Mouse (Mus musculus) G1E (cell line): ENCODE measurements around the gene Hpse2. TPM values are rescaled to one million over a fixed set of nuclear protein-coding genes. Genes with fewer than 3 reads are reported as not detected.

Experiments used
- ATAC-seq: 2 replicates; pipeline ENCODE4 v1.8.0; 2016; ENCODE audit warnings: mild to moderate bottlenecking; ENCODE audit not compliant: insufficient number of reproducible peaks, poor library complexity, low FRiP score, severe bottlenecking; ENCODE audit errors: extremely low read depth
- DNase-seq: peaks from one replicate; pipeline ENCODE4 v3.0.0; 2012; ENCODE audit warnings: low spot score
- H3K27me3 ChIP-seq: 2 replicates; pipeline ENCODE4 v1.6.1; 2012; ENCODE audit warnings: mild to moderate bottlenecking, low read length, inconsistent platforms; ENCODE audit not compliant: insufficient read depth
- H3K36me3 ChIP-seq: replicated peaks from 2 replicates; pipeline ENCODE3; 2012; ENCODE audit warnings: mild to moderate bottlenecking, inconsistent platforms
- H3K4me1 ChIP-seq: 2 replicates; pipeline ENCODE4 v1.6.1; 2012; ENCODE audit warnings: low read depth, low read length, inconsistent platforms, mixed read lengths; ENCODE audit not compliant: insufficient read depth
- H3K4me3 ChIP-seq: 2 replicates; pipeline ENCODE4 v1.5.1; 2012; ENCODE audit warnings: low read depth, mild to moderate bottlenecking, inconsistent platforms, low read length, moderate library complexity, mixed read lengths
- H3K9me3 ChIP-seq: replicated peaks from 2 replicates; pipeline ENCODE4 v1.6.1; 2012; ENCODE audit warnings: inconsistent platforms
- CTCF ChIP-seq: IDR thresholded peaks from 2 replicates; pipeline ENCODE4 v1.5.1; 2012; ENCODE audit warnings: low read depth, low read length, inconsistent platforms, mixed read lengths
- GATA1 ChIP-seq: IDR thresholded peaks from 2 replicates; pipeline ENCODE4 v1.6.1; 2012; ENCODE audit warnings: borderline replicate concordance, low read length, inconsistent platforms, mixed read lengths
- GATA2 ChIP-seq: IDR thresholded peaks from 2 replicates; pipeline ENCODE4 v1.6.1; 2012; ENCODE audit warnings: low read depth, low read length, inconsistent platforms, borderline replicate concordance
- POLR2AphosphoS5 ChIP-seq: IDR thresholded peaks from 2 replicates; pipeline ENCODE4 v1.6.1; 2012; ENCODE audit warnings: low read depth, low read length, inconsistent platforms; ENCODE audit not compliant: insufficient replicate concordance
- TAL1 ChIP-seq: conservative IDR thresholded peaks from 2 replicates; pipeline ENCODE4 v1.6.1; 2012; ENCODE audit warnings: low read depth, low read length, inconsistent platforms, mixed read lengths
- polyA plus RNA-seq: library from polyadenylated mRNA; stranded (reverse); fragments of >175 nt; gene quantifications from 2 replicates; pipeline ENCODE4 v1.2.3, GENCODE M21; 2012
- total RNA-seq, 2 experiments: library from RNA; stranded (forward) in 1 of 2; stranded (reverse) in 1 of 2; fragments of 200-1000 nt in 1 of 2; fragments of >200 nt in 1 of 2; fragmentation: Nextera tagmentation in 1 of 2; gene quantifications; 2 replicates each; pipeline ENCODE4 v1.2.3; 2014 to 2017

The Hpse2 gene
- total and polyA plus RNA-seq, 3 experiments = 0.16 TPM; not detected in 2

DNA sequence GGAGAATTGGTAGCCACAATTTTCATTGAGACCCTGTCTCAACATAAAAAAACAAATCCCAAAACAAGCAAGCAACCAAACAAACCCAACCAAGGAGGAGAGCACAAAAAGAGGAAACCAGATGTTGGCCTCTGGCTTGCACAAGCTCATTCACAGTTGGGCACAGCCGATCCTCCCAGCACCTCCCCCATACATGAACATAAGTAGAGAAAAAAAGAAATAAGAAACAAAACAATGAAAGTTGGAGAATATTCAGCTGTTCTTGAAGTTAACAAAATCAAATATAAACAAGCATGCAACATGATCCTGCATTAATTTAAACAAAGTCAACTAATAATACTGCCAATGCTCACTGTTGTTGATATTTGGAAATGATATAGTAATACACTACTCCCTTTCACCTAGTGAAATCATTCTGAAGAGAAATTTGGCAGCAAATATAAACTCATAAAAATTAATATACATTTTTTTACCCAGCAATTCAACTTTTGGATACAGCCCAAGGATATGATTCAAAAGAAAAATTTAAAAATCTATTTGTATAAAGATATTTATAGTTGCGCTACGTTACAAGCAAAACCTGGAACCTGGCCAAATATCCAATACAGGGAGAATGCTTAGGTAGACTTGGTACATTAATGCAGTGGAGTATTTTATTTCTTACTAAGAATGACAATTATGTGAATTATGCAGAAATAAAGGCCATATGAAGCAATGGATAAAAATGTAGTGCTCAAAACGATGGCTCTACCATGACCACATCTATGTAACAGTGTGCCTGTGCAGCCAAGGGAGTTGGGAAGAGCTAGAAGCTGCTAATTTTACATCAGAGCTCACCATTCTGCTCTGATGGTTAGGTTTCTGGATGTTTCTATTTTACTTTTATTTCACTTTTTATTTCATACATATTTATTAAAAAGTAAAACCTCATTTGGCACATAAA is 402.5 kb downstream of the Hpse2 start:
- Histone ChIP-seq H3K4me1 (no peaks in the 10 kb centered on the region), H3K4me3 (no peak overlapping the region), H3K9me3 (no peaks in the 10 kb centered on the region), H3K27me3 (no peaks in the 10 kb centered on the region), H3K36me3 (no peaks in the 10 kb centered on the region)
- no peak for DNase-seq
- ATAC-seq = no peak
- TF ChIP-seq GATA1 (no peak), TAL1 (no peak), GATA2 (no peak), CTCF (no peak), POLR2AphosphoS5 (no peak)

DNA sequence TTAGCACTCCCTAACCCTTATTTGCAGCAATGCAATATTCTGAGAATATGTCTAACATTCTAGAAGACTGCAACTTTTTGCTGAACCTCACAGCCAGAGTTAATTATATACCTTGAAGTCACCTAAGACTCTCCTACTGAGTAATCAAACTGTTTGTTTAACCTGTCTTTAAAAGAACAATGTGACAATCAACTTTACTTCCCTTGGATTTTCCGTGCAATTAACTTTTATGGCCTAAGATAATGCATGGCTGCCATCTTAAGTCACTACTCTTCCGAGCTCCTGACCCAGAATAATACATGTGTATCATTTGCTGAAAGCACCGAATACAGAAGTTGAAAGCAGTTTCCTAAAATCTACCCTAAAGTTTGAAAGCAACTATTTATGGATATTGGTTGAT is 407.6 kb downstream of the Hpse2 start:
- DNase-seq (no peak), ATAC-seq (no peak)
- Histone ChIP-seq H3K4me1 (no peaks in the 10 kb centered on the region), H3K27me3 (no peaks in the 10 kb centered on the region), H3K36me3 (no peaks in the 10 kb centered on the region), H3K4me3 (no peak overlapping the region), H3K9me3 (no peaks in the 10 kb centered on the region)
- no peak for TF ChIP-seq GATA1
- TF ChIP-seq GATA2 = no peak

- no peaks in the 10 kb centered on the region for H3K36me3 ChIP-seq
- DNase-seq = no peak
- H3K9me3 ChIP-seq = no peaks in the 10 kb centered on the region
- no peak for ATAC-seq
- no peak overlapping the region for H3K4me3 ChIP-seq
- no peaks in the 10 kb centered on the region for H3K4me1 ChIP-seq
- no peaks in the 10 kb centered on the region for H3K27me3 ChIP-seq
- no peak for TF ChIP-seq GATA1
- TF ChIP-seq POLR2AphosphoS5 = no peak
- TF ChIP-seq TAL1 = no peak
- no peak for TF ChIP-seq GATA2
- TF ChIP-seq CTCF = no peak
These were observed 410.2 kb downstream of the Hpse2 start for GRCm38 (mm10) chr19:42977938-42978337.

GRCm38 (mm10) chr19:42973740-42974139 is 414.4 kb downstream of the Hpse2 start:
- H3K9me3 ChIP-seq = no peaks in the 10 kb centered on the region
- H3K4me3 ChIP-seq = no peak overlapping the region
- DNase-seq (no peak), ATAC-seq (no peak)
- TF ChIP-seq GATA1 = no peak
- TF ChIP-seq TAL1 = no peak
- TF ChIP-seq CTCF = no peak
- no peak for TF ChIP-seq GATA2
- TF ChIP-seq POLR2AphosphoS5 = no peak
- H3K4me1 ChIP-seq = no peaks in the 10 kb centered on the region
- H3K36me3 ChIP-seq = no peaks in the 10 kb centered on the region
- no peaks in the 10 kb centered on the region for H3K27me3 ChIP-seq

- Histone ChIP-seq H3K4me3 (no peak overlapping the region), H3K36me3 (no peaks in the 10 kb centered on the region), H3K4me1 (no peaks in the 10 kb centered on the region), H3K27me3 (no peaks in the 10 kb centered on the region), H3K9me3 (no peaks in the 10 kb centered on the region)
- no peak for TF ChIP-seq GATA1
- no peak for TF ChIP-seq CTCF
- TF ChIP-seq POLR2AphosphoS5 = no peak
- TF ChIP-seq TAL1 = no peak
- TF ChIP-seq GATA2 = no peak
- DNase-seq (no peak), ATAC-seq (no peak)
These were observed 423.0 kb downstream of the Hpse2 start for GRCm38 (mm10) chr19:42965171-42965570.

GRCm38 (mm10) chr19:42948114-42948636 is 440.0 kb downstream of the Hpse2 start:
- ATAC-seq (no peak), DNase-seq (no peak)
- TF ChIP-seq TAL1 = no peak
- TF ChIP-seq POLR2AphosphoS5 = no peak
- no peak for TF ChIP-seq CTCF
- no peak for TF ChIP-seq GATA1
- no peak for TF ChIP-seq GATA2
- peaks cover 2% of the 10 kb centered on the region; the same call in 1 of the 2 replicates for H3K9me3 ChIP-seq
- no peaks in the 10 kb centered on the region for H3K36me3 ChIP-seq
- no peaks in the 10 kb centered on the region for H3K27me3 ChIP-seq
- no peak overlapping the region for H3K4me3 ChIP-seq
- H3K4me1 ChIP-seq = no peaks in the 10 kb centered on the region
